8 mouse cellular contexts compared by ENCODE assay signal in the genomic region with DNA sequence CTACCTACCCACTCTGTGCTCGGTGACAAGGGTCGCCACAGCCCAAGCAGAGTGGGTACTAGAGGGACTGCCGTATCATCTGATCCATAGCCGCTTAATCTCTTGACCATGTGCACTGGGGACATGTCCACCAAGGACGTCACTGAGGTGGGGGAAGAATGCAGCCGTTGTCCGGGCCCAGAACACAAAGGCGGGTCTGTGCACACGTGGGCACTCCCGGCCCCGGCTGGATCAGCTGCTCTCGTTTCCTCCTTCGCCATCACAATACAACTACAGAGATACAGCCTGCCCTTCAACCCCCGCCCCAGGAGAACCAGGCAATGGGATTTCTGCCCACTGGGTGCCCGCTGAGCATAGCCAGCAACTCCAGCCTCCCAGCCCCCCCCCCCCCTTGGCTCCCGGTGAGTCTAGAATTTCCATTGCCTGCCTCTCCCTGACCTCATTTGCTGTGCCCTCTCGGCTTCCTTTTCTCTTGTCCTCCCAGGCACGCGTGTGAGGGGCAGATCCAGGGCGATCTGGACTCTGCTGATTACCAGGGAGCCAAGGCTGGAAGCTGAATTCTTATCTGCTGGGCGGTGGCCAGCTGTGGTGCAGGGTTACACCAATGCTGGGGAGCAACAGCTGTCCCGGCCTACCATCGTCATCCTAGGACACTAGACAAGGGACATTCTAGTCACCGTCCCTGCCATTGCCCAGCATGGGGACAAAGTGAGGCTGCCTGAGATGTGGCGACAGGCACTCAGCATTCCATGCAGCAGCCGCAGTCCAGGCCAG. TPM values are rescaled to one million over a fixed set of nuclear protein-coding genes. Genes with fewer than 3 reads are reported as not detected.
A peak's percentile ranks its signal among the peaks of the same experiment; 100 is the strongest.
DNase-seq lines count a peak whose midpoint lies in the region; ATAC-seq and TF ChIP-seq lines count a peak whose summit lies in the region.

No protein-coding gene starts in this region.

- no peaks in the 10 kb centered on the region for H3K36me3 ChIP-seq in heart, embryonic 10.5 days
- H3K36me3 ChIP-seq in kidney, postnatal 0 days (ENCODE audit: insufficient read depth, low read length), result no peaks in the 10 kb centered on the region

- peak overlapping the region; percentile 82 for H3K27ac ChIP-seq in heart, embryonic 10.5 days
- H3K27ac ChIP-seq in kidney, postnatal 0 days, result 0 out of 2 replicates have a peak overlapping the region, but pooled peaks have one; percentile 8

- 27% methylated on average over 26 of the region's 26 CpGs for WGBS in heart, embryonic 10.5 days
- WGBS in kidney, postnatal 0 days, result 54% methylated on average over 26 of the region's 26 CpGs

- H3K9me3 ChIP-seq in heart, embryonic 10.5 days, result no peaks in the 10 kb centered on the region
- H3K9me3 ChIP-seq in kidney, postnatal 0 days (replicated peaks; ENCODE audit: low read length), result no peaks in the 10 kb centered on the region

- H3K4me3 ChIP-seq in heart, embryonic 10.5 days, result peak overlapping the region; percentile 17
- no peak overlapping the region for H3K4me3 ChIP-seq in kidney, postnatal 0 days (replicated peaks; ENCODE audit: low read depth, low read length)

- no peak for DNase-seq in frontal cortex, postnatal 14 days (ENCODE audit: low spot score in 2 of 2)
- DNase-seq in c-Kit-positive CD71-positive TER-119-negative erythroid progenitor cells, embryonic 14.5 days (ENCODE audit: low read depth), result peak; percentile 83
- peak; percentile 94 for DNase-seq in heart, embryonic 10.5 days (ENCODE audit: low spot score)
- DNase-seq in kidney, postnatal 0 days (ENCODE audit: low spot score), result peak; percentile 59
- peak; percentile 52 to 78 for DNase-seq in lung, adult 18-20 months
- peak; percentile 46 for DNase-seq in retina, embryonic 14.5 days (ENCODE audit: low spot score)
- DNase-seq in natural killer cell, adult 2 months (ENCODE audit: low spot score in 2 of 2), result no peak

- H3K27me3 ChIP-seq in heart, embryonic 10.5 days (ENCODE audit: insufficient read depth, poor library complexity, severe bottlenecking), result no peaks in the 10 kb centered on the region
- no peaks in the 10 kb centered on the region for H3K27me3 ChIP-seq in kidney, postnatal 0 days (ENCODE audit: insufficient read depth, low read length)

- no peak for TF ChIP-seq CTCF in kidney, postnatal 0 days (IDR thresholded peaks at IDR 0.05; ENCODE audit: low read depth)

- no peak overlapping the region for H3K9ac ChIP-seq in kidney, postnatal 0 days (ENCODE audit: low read depth, low read length)

- peaks cover 51% of the 10 kb centered on the region for H3K4me1 ChIP-seq in heart, embryonic 10.5 days
- H3K4me1 ChIP-seq in kidney, postnatal 0 days (replicated peaks; ENCODE audit: insufficient read depth, low read length), result no peaks in the 10 kb centered on the region

- ATAC-seq in frontal cortex, adult (ENCODE audit: low TSS enrichment), result peak; percentile 72
- ATAC-seq in kidney, postnatal 0 days (replicated peaks; ENCODE audit: low FRiP score, low read depth), result peak; percentile 61; the same call in 1 of the 2 replicates

- no peak overlapping the region for H3K4me2 ChIP-seq in kidney, postnatal 0 days (ENCODE audit: low read length)

RNA-seq across cellular contexts. Expression of a gene that starts 52.8 kb away (rescaled TPM):
- 164 and 228 TPM in 2 replicates for polyA plus RNA-seq in heart, embryonic 10.5 days (2016; fragmentation: Nextera tagmentation; extraction: Ambion mirVana)
- 731 and 809 TPM in 2 replicates for polyA plus RNA-seq in kidney, postnatal 0 days (2015; fragmentation: Nextera tagmentation; extraction: Ambion mirVana)

Comparison
In these comparisons a context has a peak if more than half of its experiments do, and no peak if none do; other contexts are left out.
1. DNase-seq: peak in c-Kit-positive CD71-positive TER-119-negative erythroid progenitor cells, embryonic 14.5 days (single experiment), heart, embryonic 10.5 days (single experiment), kidney, postnatal 0 days (single experiment), lung, adult 18-20 months (2 of 2) and retina, embryonic 14.5 days (single experiment); none in frontal cortex, postnatal 14 days (0 of 2) and natural killer cell, adult 2 months (0 of 2).